Mouse (Mus musculus) heart, postnatal 0 days (tissue): ENCODE measurements at regions not wholly inside any gene's neighbourhood (a gene's known extent, or its start where the extent isn't known, plus 50 kb on each side); places are given as distances from the start of the nearest gene placed in this dataset.

Experiments used
- ATAC-seq: fragments of 200-750 bp; cut with Nextera tagmentation; 2 replicates; pipeline ENCODE4 v1.8.0; 2017; ENCODE audit warnings: low read depth, moderate number of reproducible peaks, moderate library complexity; ENCODE audit not compliant: insufficient read depth
- DNase-seq: peaks from one replicate; pipeline ENCODE4 v3.0.0-alpha.2; 2016; ENCODE audit warnings: low spot score
- H3K27ac ChIP-seq: fragments of 300-500 bp; sonication (generic); 2 replicates; pipeline ENCODE4 v1.5.1; 2014; ENCODE audit warnings: low read depth, mild to moderate bottlenecking
- H3K27me3 ChIP-seq: fragments of 300-500 bp; sonication (generic); 2 replicates; pipeline ENCODE4 v1.6.1; 2014; ENCODE audit warnings: low read length, mixed read lengths; ENCODE audit not compliant: control insufficient read depth, insufficient read depth
- H3K36me3 ChIP-seq: fragments of 300-500 bp; sonication (generic); replicated peaks from 2 replicates; pipeline ENCODE4 v1.6.1; 2014; ENCODE audit warnings: low read length, mixed read lengths; ENCODE audit not compliant: control insufficient read depth, insufficient read depth
- H3K4me1 ChIP-seq: fragments of 300-500 bp; sonication (generic); 2 replicates; pipeline ENCODE4 v1.6.1; 2014; ENCODE audit warnings: antibody characterized with exemption; ENCODE audit not compliant: control insufficient read depth, insufficient read depth
- H3K4me2 ChIP-seq: fragments of 300-500 bp; sonication (generic); 2 replicates; pipeline ENCODE4 v1.6.1; 2014; ENCODE audit warnings: low read depth, mild to moderate bottlenecking, low read length, moderate library complexity
- H3K4me3 ChIP-seq: fragments of 300-500 bp; sonication (generic); 2 replicates; pipeline ENCODE4 v1.5.1; 2014; ENCODE audit warnings: low read depth, low read length
- H3K9ac ChIP-seq: fragments of 300-500 bp; sonication (generic); replicated peaks from 2 replicates; pipeline ENCODE4 v1.6.1; 2014; ENCODE audit warnings: low read depth, low read length, mixed read lengths
- H3K9me3 ChIP-seq: fragments of 300-500 bp; sonication (generic); replicated peaks from 2 replicates; pipeline ENCODE4 v1.6.1; 2016; ENCODE audit warnings: low read length; ENCODE audit not compliant: control insufficient read depth
- CTCF ChIP-seq: IDR thresholded peaks from 2 replicates; pipeline ENCODE4 v1.5.1; 2016; ENCODE audit warnings: antibody characterized with exemption, control low read depth, low read depth
- EP300 ChIP-seq: IDR thresholded peaks from 2 replicates; pipeline ENCODE4 v1.6.1; 2016; ENCODE audit warnings: antibody characterized with exemption, low read depth
- WGBS: fragments of 180-500 bp; shearing (Covaris S2); extraction: QIAGEN DNeasy Blood & Tissue Kit; methylation state at CpG from one replicate; pipeline ENCODE4 v1.1.7; 2014; 5-methylcytosine and 5-hydroxymethylcytosine counted together

- Histone ChIP-seq H3K27me3 (no peaks in the 10 kb centered on the region), H3K27ac (no peak overlapping the region), H3K9me3 (no peaks in the 10 kb centered on the region), H3K4me1 (no peaks in the 10 kb centered on the region), H3K9ac (no peak overlapping the region), H3K4me2 (no peak overlapping the region), H3K36me3 (no peaks in the 10 kb centered on the region), H3K4me3 (no peak overlapping the region)
- no peak for TF ChIP-seq EP300
- TF ChIP-seq CTCF, result no peak
- no peak for DNase-seq
- WGBS, result 59% methylated on average over 5 of the region's 5 CpGs
- no peak for ATAC-seq
These were observed 266.4 kb upstream of the Camk1g start for GRCm38 (mm10) chr1:193636451-193636850.

GRCm38 (mm10) chr1:193632115-193632514 lies 262.0 kb upstream of the Camk1g start:
- no peaks in the 10 kb centered on the region for H3K36me3 ChIP-seq
- 80% methylated on average over 2 of the region's 2 CpGs for WGBS
- H3K4me3 ChIP-seq, result no peak overlapping the region
- TF ChIP-seq EP300 (no peak), CTCF (no peak)
- H3K27ac ChIP-seq, result no peak overlapping the region
- H3K4me1 ChIP-seq, result peaks cover 24% of the 10 kb centered on the region
- no peak overlapping the region for H3K4me2 ChIP-seq
- no peaks in the 10 kb centered on the region for H3K9me3 ChIP-seq
- no peak overlapping the region for H3K9ac ChIP-seq
- ATAC-seq (no peak), DNase-seq (no peak)
- no peaks in the 10 kb centered on the region for H3K27me3 ChIP-seq

- H3K27ac ChIP-seq, result peak overlapping the region; percentile 13; the same call in 1 of the 2 replicates
- TF ChIP-seq CTCF (no peak), EP300 (no peak)
- no peaks in the 10 kb centered on the region for H3K9me3 ChIP-seq
- WGBS, result 24% methylated on average over 2 of the region's 2 CpGs
- peaks cover 39% of the 10 kb centered on the region for H3K4me1 ChIP-seq
- peak; percentile 70 for ATAC-seq
- H3K9ac ChIP-seq, result no peak overlapping the region
- no peaks in the 10 kb centered on the region for H3K36me3 ChIP-seq
- no peak overlapping the region for H3K4me2 ChIP-seq
- H3K27me3 ChIP-seq, result no peaks in the 10 kb centered on the region
- H3K4me3 ChIP-seq, result no peak overlapping the region
- peak; percentile 65 for DNase-seq
These were observed 259.8 kb upstream of the Camk1g start for GRCm38 (mm10) chr1:193629887-193630286.

GRCm38 (mm10) chr1:193626924-193627849 lies 257.1 kb upstream of the Camk1g start:
- no peak overlapping the region for H3K9ac ChIP-seq
- no peaks in the 10 kb centered on the region for H3K27me3 ChIP-seq
- no peak overlapping the region for H3K4me2 ChIP-seq
- ATAC-seq, result peak; percentile 39; the same call in 1 of the 2 replicates
- no peak overlapping the region for H3K27ac ChIP-seq
- H3K36me3 ChIP-seq, result no peaks in the 10 kb centered on the region
- no peak overlapping the region for H3K4me3 ChIP-seq
- no peaks in the 10 kb centered on the region for H3K9me3 ChIP-seq
- WGBS, result 62% methylated on average over 16 of the region's 16 CpGs
- no peak for TF ChIP-seq EP300
- TF ChIP-seq CTCF, result no peak
- peaks cover 39% of the 10 kb centered on the region for H3K4me1 ChIP-seq
- no peak for DNase-seq

- H3K27ac ChIP-seq, result no peak overlapping the region
- no peak overlapping the region for H3K4me2 ChIP-seq
- peaks cover 33% of the 10 kb centered on the region for H3K4me1 ChIP-seq
- WGBS, result 21% methylated on average over 9 of the region's 9 CpGs
- DNase-seq (peak; percentile 26), ATAC-seq (no peak; the same call in 1 of the 2 replicates)
- TF ChIP-seq CTCF, result no peak
- TF ChIP-seq EP300, result no peak
- H3K27me3 ChIP-seq, result no peaks in the 10 kb centered on the region
- H3K9me3 ChIP-seq, result no peaks in the 10 kb centered on the region
- H3K9ac ChIP-seq, result no peak overlapping the region
- no peaks in the 10 kb centered on the region for H3K36me3 ChIP-seq
- no peak overlapping the region for H3K4me3 ChIP-seq
These were observed 255.2 kb upstream of the Camk1g start for GRCm38 (mm10) chr1:193625101-193625956.
